Mouse (Mus musculus) forebrain, embryonic 16.5 days (tissue): Measurements from ENCODE around the gene Igll1. TPM values are rescaled to one million over a fixed set of nuclear protein-coding genes. Genes with fewer than 3 reads are reported as not detected.

ENCODE experiments used
- ATAC-seq: fragments of 200-750 bp; cut with Nextera tagmentation; 2 replicates; pipeline ENCODE4 v1.8.0; 2017; ENCODE audit warnings: mild to moderate bottlenecking, moderate library complexity
- H3K27ac ChIP-seq: fragments of 300-500 bp; sonication (generic); 2 replicates; pipeline ENCODE4 v1.5.1; 2014; ENCODE audit warnings: low read length, control low read depth
- H3K27me3 ChIP-seq: fragments of 300-500 bp; sonication (generic); replicated peaks from 2 replicates; pipeline ENCODE4 v1.6.1; 2014; ENCODE audit warnings: low read length; ENCODE audit not compliant: control insufficient read depth, insufficient read depth
- H3K36me3 ChIP-seq: fragments of 300-500 bp; sonication (generic); 2 replicates; pipeline ENCODE4 v1.6.1; 2014; ENCODE audit not compliant: control insufficient read depth, insufficient read depth
- H3K4me1 ChIP-seq: fragments of 300-500 bp; sonication (generic); replicated peaks from 2 replicates; pipeline ENCODE4 v1.6.1; 2014; ENCODE audit warnings: low read length; ENCODE audit not compliant: control insufficient read depth, insufficient read depth
- H3K4me2 ChIP-seq: fragments of 300-500 bp; sonication (generic); 2 replicates; pipeline ENCODE4 v1.6.1; 2014; ENCODE audit warnings: mild to moderate bottlenecking, low read length, control low read depth
- H3K4me3 ChIP-seq: fragments of 300-500 bp; sonication (generic); replicated peaks from 2 replicates; pipeline ENCODE4 v1.5.1; 2014; ENCODE audit warnings: mild to moderate bottlenecking, low read length, control low read depth
- H3K9ac ChIP-seq: fragments of 300-500 bp; sonication (generic); replicated peaks from 2 replicates; pipeline ENCODE4 v1.6.1; 2014; ENCODE audit warnings: low read depth, low read length, control low read depth
- H3K9me3 ChIP-seq: fragments of 300-500 bp; sonication (generic); 2 replicates; pipeline ENCODE4 v1.6.1; 2016; ENCODE audit warnings: low read length; ENCODE audit not compliant: control insufficient read depth
- WGBS: fragments of 180-500 bp; shearing (Covaris S2); extraction: QIAGEN DNeasy Blood & Tissue Kit; methylation state at CpG from one replicate; pipeline ENCODE4 v1.1.7; 2014; 5-methylcytosine and 5-hydroxymethylcytosine counted together
- polyA plus RNA-seq: library from polyadenylated mRNA; unstranded; fragments of >200 nt; fragmentation: Nextera tagmentation; extraction: Ambion mirVana; gene quantifications from 2 replicates; pipeline ENCODE4 v1.2.1, GENCODE M21; 2015

The Igll1 gene
- 0.25 TPM in 1 of 2 replicates, not detected in the other for polyA plus RNA-seq

GRCm38 (mm10) chr16:16863978-16864377 is at the start of gene Igll1:
TSS of gene Igll1 (minus strand) at chr16:16863985.
- Histone ChIP-seq H3K4me2 (no peak within 1 kb of the TSS), H3K9ac (no peak within 1 kb of the TSS), H3K27ac (no peak within 1 kb of the TSS), H3K36me3 (no peaks in the 10 kb centered on the region), H3K27me3 (no peaks in the 10 kb centered on the region), H3K4me3 (no peak within 1 kb of the TSS), H3K9me3 (no peaks in the 10 kb centered on the region), H3K4me1 (no peaks in the 10 kb centered on the region)
- no peak for ATAC-seq
- 81% methylated on average over 2 of the region's 2 CpGs for WGBS

- H3K4me1 ChIP-seq: peaks cover 4% of the 10 kb centered on the region
- H3K27ac ChIP-seq: no peak overlapping the region
- no peak overlapping the region for H3K4me3 ChIP-seq
- no peak overlapping the region for H3K9ac ChIP-seq
- no peaks in the 10 kb centered on the region for H3K27me3 ChIP-seq
- H3K36me3 ChIP-seq: peaks cover 30% of the 10 kb centered on the region
- 74% methylated on average over 1 of the region's 1 CpGs for whole genome bisulfite sequencing
- no peak overlapping the region for H3K4me2 ChIP-seq
- H3K9me3 ChIP-seq: no peaks in the 10 kb centered on the region
- ATAC-seq: no peak
These were observed 49.7 kb upstream of the Igll1 start for GRCm38 (mm10) chr16:16913440-16913839.

GRCm38 (mm10) chr16:16911641-16912597 is 48.1 kb upstream of the Igll1 start:
- Histone ChIP-seq H3K4me2 (no peak overlapping the region), H3K36me3 (peaks cover 15% of the 10 kb centered on the region), H3K9me3 (no peaks in the 10 kb centered on the region), H3K4me1 (peaks cover 4% of the 10 kb centered on the region), H3K27me3 (no peaks in the 10 kb centered on the region), H3K9ac (peak overlapping the region; percentile 40; the same call in 1 of the 2 replicates), H3K27ac (peak overlapping the region; percentile 80), H3K4me3 (no peak overlapping the region)
- 24% methylated on average over 13 of the region's 13 CpGs for WGBS
- peak; percentile 88 for ATAC-seq

- WGBS: 77% methylated on average over 6 of the region's 6 CpGs
- no peak for ATAC-seq
- H3K27me3 ChIP-seq: no peaks in the 10 kb centered on the region
- no peak overlapping the region for H3K27ac ChIP-seq
- no peak overlapping the region for H3K4me2 ChIP-seq
- H3K9me3 ChIP-seq: no peaks in the 10 kb centered on the region
- peaks cover 15% of the 10 kb centered on the region; the same call in 1 of the 2 replicates for H3K36me3 ChIP-seq
- H3K4me3 ChIP-seq: no peak overlapping the region
- no peak overlapping the region for H3K9ac ChIP-seq
- peaks cover 4% of the 10 kb centered on the region for H3K4me1 ChIP-seq
These were observed 44.0 kb upstream of the Igll1 start for GRCm38 (mm10) chr16:16907799-16908198.

GRCm38 (mm10) chr16:16903188-16903587 is 39.4 kb upstream of the Igll1 start:
- Histone ChIP-seq H3K4me2 (no peak overlapping the region), H3K4me3 (no peak overlapping the region), H3K27me3 (no peaks in the 10 kb centered on the region), H3K9ac (no peak overlapping the region), H3K4me1 (no peaks in the 10 kb centered on the region), H3K9me3 (no peaks in the 10 kb centered on the region), H3K27ac (no peak overlapping the region), H3K36me3 (peaks cover 6% of the 10 kb centered on the region; the same call in 1 of the 2 replicates)
- ATAC-seq: no peak
- 95% methylated on average over 5 of the region's 5 CpGs for WGBS

GRCm38 (mm10) chr16:16902329-16902728 is 38.5 kb upstream of the Igll1 start:
- Histone ChIP-seq H3K4me2 (no peak overlapping the region), H3K4me1 (peaks cover 6% of the 10 kb centered on the region), H3K9me3 (no peaks in the 10 kb centered on the region), H3K27ac (no peak overlapping the region), H3K9ac (no peak overlapping the region), H3K27me3 (no peaks in the 10 kb centered on the region), H3K4me3 (no peak overlapping the region), H3K36me3 (peaks cover 6% of the 10 kb centered on the region; the same call in 1 of the 2 replicates)
- ATAC-seq: no peak
- WGBS: 90% methylated on average over 4 of the region's 4 CpGs

- no peak; the same call in 1 of the 2 replicates for ATAC-seq
- peak overlapping the region; percentile 68 for H3K9ac ChIP-seq
- peak overlapping the region; percentile 71 for H3K4me3 ChIP-seq
- WGBS: 20% methylated on average over 10 of the region's 10 CpGs
- H3K27me3 ChIP-seq: no peaks in the 10 kb centered on the region
- peak overlapping the region; percentile 87 for H3K4me2 ChIP-seq
- H3K27ac ChIP-seq: peak overlapping the region; percentile 38; the same call in 1 of the 2 replicates
- peaks cover 8% of the 10 kb centered on the region; the same call in 1 of the 2 replicates for H3K36me3 ChIP-seq
- peaks cover 16% of the 10 kb centered on the region for H3K4me1 ChIP-seq
- H3K9me3 ChIP-seq: no peaks in the 10 kb centered on the region
These were observed 33.3 kb upstream of the Igll1 start for GRCm38 (mm10) chr16:16897056-16897584.

GRCm38 (mm10) chr16:16896382-16897055 is 32.7 kb upstream of the Igll1 start, which contains the start of gene Ppm1f:
TSS of gene Ppm1f (plus strand) at chr16:16896469.
- H3K36me3 ChIP-seq: peaks cover 10% of the 10 kb centered on the region; the same call in 1 of the 2 replicates
- no peaks in the 10 kb centered on the region for H3K27me3 ChIP-seq
- H3K4me3 ChIP-seq: peak within 1 kb of the TSS; percentile 71
- peak within 1 kb of the TSS; percentile 87 for H3K4me2 ChIP-seq
- no peaks in the 10 kb centered on the region for H3K9me3 ChIP-seq
- peaks cover 16% of the 10 kb centered on the region for H3K4me1 ChIP-seq
- WGBS: under 1% methylated on average over 29 of the region's 29 CpGs
- peak within 1 kb of the TSS; percentile 68 for H3K9ac ChIP-seq
- peak; percentile 93 for ATAC-seq
- peak within 1 kb of the TSS; percentile 49; the same call in 1 of the 2 replicates for H3K27ac ChIP-seq
